Mouse (Mus musculus) neural tube, embryonic 13.5 days (tissue): ENCODE results near the gene AC131692.1. TPM values are rescaled to one million over a fixed set of nuclear protein-coding genes. Genes with fewer than 3 reads are reported as not detected.
A peak's percentile ranks its signal among the peaks of the same experiment; 100 is the strongest.

Experiments used
- ATAC-seq: fragments of 200-750 bp; cut with Nextera tagmentation; 2 replicates; pipeline ENCODE4 v1.8.0; 2017; ENCODE audit warnings: low read depth, mild to moderate bottlenecking, moderate TSS enrichment, moderate library complexity
- H3K27ac ChIP-seq: fragments of 300-500 bp; sonication (generic); replicated peaks from 2 replicates; pipeline ENCODE4 v1.5.1; 2015; ENCODE audit warnings: moderate library complexity, mild to moderate bottlenecking, inconsistent platforms
- H3K27me3 ChIP-seq: fragments of 300-500 bp; sonication (generic); 2 replicates; pipeline ENCODE4 v1.6.1; 2015; ENCODE audit warnings: mild to moderate bottlenecking, inconsistent platforms
- H3K36me3 ChIP-seq: fragments of 300-500 bp; sonication (generic); 2 replicates; pipeline ENCODE4 v1.6.1; 2015; ENCODE audit warnings: mild to moderate bottlenecking, inconsistent platforms
- H3K4me1 ChIP-seq: fragments of 300-500 bp; sonication (generic); replicated peaks from 2 replicates; pipeline ENCODE4 v1.6.1; 2015; ENCODE audit warnings: inconsistent platforms
- H3K4me2 ChIP-seq: fragments of 300-500 bp; sonication (generic); 2 replicates; pipeline ENCODE4 v1.6.1; 2015; ENCODE audit warnings: inconsistent platforms, mild to moderate bottlenecking, moderate library complexity
- H3K4me3 ChIP-seq: fragments of 300-500 bp; sonication (generic); 2 replicates; pipeline ENCODE4 v1.5.1; 2015; ENCODE audit warnings: mild to moderate bottlenecking, inconsistent platforms
- H3K9ac ChIP-seq: fragments of 300-500 bp; sonication (generic); 2 replicates; pipeline ENCODE4 v1.6.1; 2015; ENCODE audit warnings: moderate library complexity, mild to moderate bottlenecking, inconsistent platforms
- H3K9me3 ChIP-seq: fragments of 300-500 bp; sonication (generic); 2 replicates; pipeline ENCODE4 v1.6.1; 2016; ENCODE audit warnings: inconsistent platforms
- WGBS: fragments of 180-500 bp; shearing (Covaris S2); methylation state at CpG from one replicate; pipeline ENCODE4 v1.1.7; 2015; 5-methylcytosine and 5-hydroxymethylcytosine counted together
- polyA plus RNA-seq: library from polyadenylated mRNA; unstranded; fragments of >200 nt; fragmentation: Nextera tagmentation; extraction: Ambion mirVana; gene quantifications from 2 replicates; pipeline ENCODE4 v1.2.1, GENCODE M21; 2015

The AC131692.1 gene
- polyA plus RNA-seq, 1 experiment from 2014 or later, result not detected

DNA sequence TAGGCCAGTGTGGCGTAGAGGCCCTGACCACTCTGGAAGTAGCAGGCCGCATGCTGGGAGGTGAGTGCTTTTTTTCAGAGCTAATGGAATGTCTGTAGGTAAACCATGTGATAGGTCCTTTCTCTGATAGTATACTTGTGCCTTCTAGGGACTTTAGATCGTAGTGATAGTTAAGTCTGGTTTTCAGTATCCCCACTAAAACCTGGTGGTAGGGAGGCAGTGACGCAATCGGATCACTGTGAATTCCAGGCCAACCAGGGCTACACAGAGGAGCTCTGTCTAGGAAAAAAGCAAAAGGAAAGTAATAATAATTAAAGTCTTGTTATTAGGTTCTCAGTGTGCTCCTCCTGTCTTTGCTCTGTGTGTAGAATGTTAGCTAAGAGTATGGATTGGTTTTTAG lies 35.7 kb upstream of the AC131692.1 start:
- H3K9ac ChIP-seq, result peak overlapping the region; percentile 96
- H3K4me1 ChIP-seq, result peaks cover 47% of the 10 kb centered on the region
- H3K36me3 ChIP-seq, result peaks cover 43% of the 10 kb centered on the region
- WGBS, result 32% methylated on average over 5 of the region's 5 CpGs
- H3K27ac ChIP-seq, result peak overlapping the region; percentile 87; the same call in 1 of the 2 replicates
- H3K9me3 ChIP-seq, result no peaks in the 10 kb centered on the region
- no peaks in the 10 kb centered on the region for H3K27me3 ChIP-seq
- peak overlapping the region; percentile 86 for H3K4me2 ChIP-seq
- no peak for ATAC-seq
- H3K4me3 ChIP-seq, result peak overlapping the region; percentile 92

DNA sequence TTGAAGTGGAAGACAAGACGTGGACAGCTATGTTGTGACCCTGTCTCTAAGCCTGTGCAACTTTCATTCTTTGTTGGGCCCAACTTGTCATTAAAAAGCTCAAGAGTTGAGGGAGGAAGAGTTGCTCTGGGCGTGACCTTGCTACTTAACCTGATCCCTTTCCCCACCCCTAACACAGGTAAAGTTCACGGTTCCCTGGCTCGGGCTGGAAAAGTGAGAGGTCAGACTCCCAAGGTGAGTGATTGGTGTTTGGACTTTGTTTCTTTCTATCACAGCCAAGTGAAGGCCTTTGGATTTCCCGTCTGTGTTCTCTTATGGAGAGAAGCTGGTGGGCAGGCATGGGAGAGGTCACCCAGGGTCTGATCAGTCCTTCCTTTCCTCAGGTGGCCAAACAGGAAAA lies 35.3 kb upstream of the AC131692.1 start:
- peaks cover 50% of the 10 kb centered on the region for H3K4me1 ChIP-seq

DNA sequence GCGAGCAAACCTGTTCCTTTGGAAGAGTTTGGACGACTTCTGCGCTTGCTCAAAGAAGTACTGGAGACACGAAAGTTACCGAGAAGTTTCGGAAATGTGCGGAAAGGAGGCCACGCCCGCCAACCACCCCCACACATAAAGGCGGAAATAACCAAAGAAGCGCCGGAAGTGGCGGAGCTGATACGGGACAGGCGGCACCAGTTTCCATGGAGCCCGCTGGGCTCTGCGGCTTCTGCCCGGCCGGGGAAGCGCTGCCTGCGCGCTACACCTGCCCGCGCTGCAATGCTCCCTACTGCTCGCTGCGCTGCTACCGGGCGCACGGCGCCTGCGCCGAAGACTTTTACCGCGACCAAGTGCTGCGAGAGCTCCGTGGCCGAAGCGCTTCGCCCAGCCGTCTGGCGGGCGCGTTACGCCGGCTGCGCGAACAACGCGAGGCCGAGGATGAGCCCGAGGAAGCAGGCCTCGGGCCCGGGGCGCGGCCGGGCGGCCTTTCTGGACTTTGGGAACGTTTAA lies 33.1 kb upstream of the AC131692.1 start, which contains the start of gene Znhit2:
Gene Znhit2, plus strand, starts transcription at position 172 of the 513 bp plus-strand sequence.
- peak within 1 kb of the TSS; percentile 100 for H3K4me2 ChIP-seq
- peaks cover 55% of the 10 kb centered on the region for H3K4me1 ChIP-seq
- peak within 1 kb of the TSS; percentile 97 for H3K9ac ChIP-seq
- H3K9me3 ChIP-seq, result no peaks in the 10 kb centered on the region
- peak within 1 kb of the TSS; percentile 88 for H3K4me3 ChIP-seq
- H3K27ac ChIP-seq, result peak within 1 kb of the TSS; percentile 94
- WGBS, result under 1% methylated on average over 58 of the region's 58 CpGs
- ATAC-seq, result peak; percentile 70
- H3K27me3 ChIP-seq, result no peaks in the 10 kb centered on the region
- H3K36me3 ChIP-seq, result peaks cover 19% of the 10 kb centered on the region

More for the DNA sequence above, 35.3 kb upstream of the AC131692.1 start:
- H3K36me3 ChIP-seq, result peaks cover 39% of the 10 kb centered on the region
- no peaks in the 10 kb centered on the region for H3K27me3 ChIP-seq
- peak overlapping the region; percentile 92 for H3K4me3 ChIP-seq
- H3K27ac ChIP-seq, result no peak overlapping the region
- whole genome bisulfite sequencing, result 87% methylated on average over 5 of the region's 5 CpGs
- peak overlapping the region; percentile 86 for H3K4me2 ChIP-seq
- no peak for ATAC-seq
- no peaks in the 10 kb centered on the region for H3K9me3 ChIP-seq
- H3K9ac ChIP-seq, result peak overlapping the region; percentile 96; the same call in 1 of the 2 replicates

DNA sequence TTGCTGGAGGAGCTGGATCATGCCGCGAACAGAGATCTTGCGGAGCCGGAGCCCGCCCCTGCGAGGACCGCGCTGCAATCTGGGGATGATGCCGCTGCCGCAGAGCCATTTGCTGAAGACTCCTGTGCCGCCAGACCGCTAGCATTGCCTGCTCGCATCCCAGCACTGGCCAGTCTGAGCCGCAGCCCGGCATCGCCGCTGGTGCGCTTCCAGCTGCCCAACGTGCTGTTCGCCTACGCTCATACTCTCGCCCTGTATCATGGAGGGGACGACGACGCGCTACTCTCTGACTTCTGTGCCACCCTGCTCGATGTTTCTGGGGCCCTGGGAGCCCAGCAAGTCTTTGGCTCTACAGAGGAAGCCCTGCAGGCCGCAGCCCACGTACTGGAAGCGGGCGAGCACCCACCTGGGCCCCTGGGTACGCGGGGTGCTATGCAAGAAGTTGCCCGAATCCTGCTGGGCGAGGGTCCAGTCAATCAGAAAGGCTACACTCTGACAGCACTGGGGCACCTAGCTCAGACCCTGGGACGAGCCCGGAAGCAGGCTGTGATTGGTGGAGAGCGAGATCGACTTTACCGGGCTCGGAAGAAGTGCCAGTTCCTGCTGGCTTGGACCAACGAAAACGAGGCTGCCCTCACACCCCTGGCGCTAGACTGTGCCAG lies 32.4 kb upstream of the AC131692.1 start:
- Histone ChIP-seq H3K9ac (peak overlapping the region; percentile 97), H3K27me3 (no peaks in the 10 kb centered on the region), H3K36me3 (peaks cover 19% of the 10 kb centered on the region), H3K9me3 (no peaks in the 10 kb centered on the region), H3K4me2 (peak overlapping the region; percentile 100), H3K27ac (peak overlapping the region; percentile 94), H3K4me3 (peak overlapping the region; percentile 88), H3K4me1 (peaks cover 55% of the 10 kb centered on the region)
- ATAC-seq, result peak; percentile 2; the same call in 1 of the 2 replicates
- 2% methylated on average over 44 of the region's 44 CpGs for WGBS

DNA sequence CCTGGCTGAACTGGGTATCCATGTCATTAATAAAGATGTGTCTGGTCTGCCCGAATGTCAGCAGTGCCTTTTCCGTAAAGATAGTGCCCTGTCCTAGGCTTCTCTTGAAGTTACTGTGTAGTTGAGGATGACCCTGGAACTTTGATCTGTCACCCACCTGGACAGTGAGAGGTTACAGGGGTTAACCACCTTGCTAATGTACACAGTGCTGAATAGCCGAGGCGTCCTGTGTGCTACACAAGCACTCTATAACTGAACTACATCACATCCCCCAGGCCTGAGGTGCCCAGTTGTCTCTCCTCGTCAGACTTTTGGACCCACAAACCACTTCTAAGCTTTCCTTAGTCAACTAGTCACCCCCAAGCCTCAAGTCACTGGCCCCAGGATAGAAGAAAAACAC lies 31.8 kb upstream of the AC131692.1 start:
- Histone ChIP-seq H3K4me3 (peak overlapping the region; percentile 88), H3K27ac (peak overlapping the region; percentile 94; the same call in 1 of the 2 replicates), H3K9me3 (no peaks in the 10 kb centered on the region), H3K9ac (peak overlapping the region; percentile 97), H3K36me3 (peaks cover 19% of the 10 kb centered on the region), H3K4me2 (peak overlapping the region; percentile 100), H3K27me3 (no peaks in the 10 kb centered on the region), H3K4me1 (peaks cover 58% of the 10 kb centered on the region)
- WGBS, result 69% methylated on average over 5 of the region's 5 CpGs
- ATAC-seq, result no peak

DNA sequence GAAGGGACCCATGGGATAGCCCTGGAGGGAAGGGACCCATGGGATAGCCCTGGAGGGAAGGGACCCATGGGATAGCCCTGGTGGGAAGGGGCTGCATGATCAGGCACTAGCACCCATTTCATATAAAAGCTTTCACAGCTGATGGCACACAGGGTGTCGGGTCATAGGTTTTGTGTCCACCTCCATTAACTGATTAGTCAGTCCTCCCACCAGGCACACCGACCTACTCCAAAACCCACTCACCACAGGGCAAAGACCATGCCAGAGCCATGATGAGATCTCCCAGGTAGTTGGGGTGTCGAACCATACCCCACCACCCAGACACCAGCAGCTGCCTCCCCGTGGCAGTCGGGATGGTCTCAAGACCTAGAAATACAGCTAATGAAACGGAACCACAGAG lies 31.1 kb upstream of the AC131692.1 start:
- Histone ChIP-seq H3K9ac (peak overlapping the region; percentile 97), H3K9me3 (no peaks in the 10 kb centered on the region), H3K27ac (no peak overlapping the region), H3K36me3 (peaks cover 19% of the 10 kb centered on the region), H3K4me1 (peaks cover 63% of the 10 kb centered on the region), H3K4me3 (0 out of 2 replicates have a peak overlapping the region, but pooled peaks have one; percentile 88), H3K4me2 (peak overlapping the region; percentile 100), H3K27me3 (no peaks in the 10 kb centered on the region)
- no peak for ATAC-seq
- 93% methylated on average over 6 of the region's 6 CpGs for WGBS

DNA sequence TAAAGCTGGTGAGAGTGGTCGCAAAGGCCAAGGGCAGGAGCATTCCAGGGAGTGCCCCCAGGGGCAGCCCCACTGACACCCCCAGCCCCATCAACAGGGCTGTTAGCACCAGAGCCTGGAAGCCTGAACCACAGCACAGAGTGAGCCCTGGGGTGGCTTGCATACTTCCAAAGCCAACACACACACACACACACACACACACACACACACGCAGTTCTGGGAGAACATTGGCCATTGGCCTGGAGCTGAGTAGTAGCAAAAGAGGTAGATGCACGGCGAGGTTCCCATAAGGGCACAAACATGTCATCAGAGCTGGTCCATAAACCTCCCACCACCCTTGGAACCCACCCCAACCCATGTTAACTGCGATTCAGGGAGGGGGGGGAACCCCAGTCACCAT lies 27.6 kb upstream of the AC131692.1 start:
- no peaks in the 10 kb centered on the region for H3K9me3 ChIP-seq
- no peaks in the 10 kb centered on the region for H3K27me3 ChIP-seq
- H3K4me1 ChIP-seq, result peaks cover 50% of the 10 kb centered on the region
- peak overlapping the region; percentile 95 for H3K27ac ChIP-seq
- H3K4me2 ChIP-seq, result peak overlapping the region; percentile 95
- peak overlapping the region; percentile 86 for H3K9ac ChIP-seq
- H3K36me3 ChIP-seq, result peaks cover 34% of the 10 kb centered on the region
- peak overlapping the region; percentile 59 for H3K4me3 ChIP-seq
- ATAC-seq, result peak; percentile 8; the same call in 1 of the 2 replicates
- 26% methylated on average over 5 of the region's 5 CpGs for WGBS

DNA sequence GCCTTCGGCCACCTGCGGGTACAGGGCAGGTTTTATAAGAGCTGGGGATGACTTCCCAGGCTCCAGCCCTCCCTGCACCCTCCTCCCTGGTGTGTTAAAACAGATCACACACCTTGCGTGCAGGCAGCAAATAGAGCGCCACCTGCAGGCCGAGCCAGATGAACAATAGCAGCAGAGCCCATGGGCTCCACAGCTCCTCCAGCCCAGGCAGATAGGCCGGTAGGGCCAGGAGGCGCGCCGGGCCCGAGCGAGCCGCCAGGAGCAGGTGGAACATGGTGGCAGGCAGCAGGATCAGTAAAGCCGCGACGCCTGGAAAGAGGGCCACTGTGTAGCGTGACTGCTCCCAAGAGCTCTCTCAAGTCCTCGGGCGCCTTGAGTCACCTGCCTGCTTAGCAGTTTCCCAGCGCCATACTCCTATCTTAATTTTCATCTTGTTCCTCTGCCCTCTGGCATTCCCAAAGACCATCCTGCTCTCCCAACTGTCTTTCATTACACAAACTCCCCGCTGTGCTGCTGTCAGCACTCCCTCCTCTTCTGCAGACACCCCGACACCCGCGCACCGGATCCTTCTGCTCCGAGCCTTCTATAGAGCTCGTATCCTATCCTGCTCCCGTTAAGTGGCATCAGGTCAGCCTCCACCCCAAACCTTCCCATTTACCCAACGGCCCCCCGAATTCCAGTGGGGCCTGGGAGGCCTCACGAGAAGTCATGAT lies 27.1 kb upstream of the AC131692.1 start:
- Histone ChIP-seq H3K36me3 (peaks cover 35% of the 10 kb centered on the region), H3K9me3 (no peaks in the 10 kb centered on the region), H3K27me3 (no peaks in the 10 kb centered on the region), H3K4me3 (peak overlapping the region; percentile 59), H3K4me1 (peaks cover 44% of the 10 kb centered on the region), H3K4me2 (peak overlapping the region; percentile 95), H3K27ac (peak overlapping the region; percentile 95), H3K9ac (peak overlapping the region; percentile 86)
- ATAC-seq, result peak; percentile 82
- WGBS, result under 1% methylated on average over 30 of the region's 30 CpGs

DNA sequence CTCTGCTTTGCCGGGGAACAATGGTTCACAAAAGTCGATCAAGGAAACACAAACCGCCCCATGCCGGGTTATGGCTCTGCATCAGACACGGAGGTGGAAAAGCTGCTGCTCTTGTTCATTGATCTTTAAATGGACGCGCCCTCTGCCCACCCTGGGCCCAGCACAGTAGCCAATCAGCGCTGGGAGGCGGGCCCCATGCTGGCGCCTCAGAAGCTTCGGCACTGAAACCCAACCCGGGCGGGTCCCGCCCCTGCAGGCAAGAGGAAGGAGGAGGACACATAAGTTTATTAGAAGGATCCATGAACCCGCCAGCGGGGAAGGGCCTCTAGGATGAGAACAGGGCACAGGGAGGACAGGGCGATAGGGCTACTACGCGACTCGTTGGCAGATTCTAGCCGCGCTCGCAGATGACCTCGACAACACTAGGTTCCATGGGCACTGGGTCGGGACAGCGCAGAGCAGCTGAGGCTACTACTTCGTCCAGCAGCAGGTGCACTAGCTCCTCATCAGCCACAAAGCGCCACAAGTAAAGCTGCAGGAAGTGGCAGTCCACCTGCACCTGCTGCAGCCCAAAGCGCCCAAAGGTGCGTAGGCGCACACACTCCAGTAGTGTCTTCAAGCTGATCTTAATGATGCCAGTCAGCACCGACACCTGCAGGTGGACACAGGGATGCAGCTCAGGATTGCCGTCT lies 26.3 kb upstream of the AC131692.1 start, which contains the start of gene Tm7sf2:
Gene Tm7sf2, minus strand, starts transcription at position 650 of the 692 bp plus-strand sequence.
- WGBS, result 9% methylated on average over 33 of the region's 33 CpGs
- Histone ChIP-seq H3K27ac (peak within 1 kb of the TSS; percentile 95), H3K27me3 (no peaks in the 10 kb centered on the region), H3K9me3 (no peaks in the 10 kb centered on the region), H3K4me1 (peaks cover 37% of the 10 kb centered on the region), H3K4me2 (peak within 1 kb of the TSS; percentile 95), H3K4me3 (peak within 1 kb of the TSS; percentile 59), H3K36me3 (peaks cover 40% of the 10 kb centered on the region), H3K9ac (peak within 1 kb of the TSS; percentile 86)
- ATAC-seq, result peak; percentile 94

DNA sequence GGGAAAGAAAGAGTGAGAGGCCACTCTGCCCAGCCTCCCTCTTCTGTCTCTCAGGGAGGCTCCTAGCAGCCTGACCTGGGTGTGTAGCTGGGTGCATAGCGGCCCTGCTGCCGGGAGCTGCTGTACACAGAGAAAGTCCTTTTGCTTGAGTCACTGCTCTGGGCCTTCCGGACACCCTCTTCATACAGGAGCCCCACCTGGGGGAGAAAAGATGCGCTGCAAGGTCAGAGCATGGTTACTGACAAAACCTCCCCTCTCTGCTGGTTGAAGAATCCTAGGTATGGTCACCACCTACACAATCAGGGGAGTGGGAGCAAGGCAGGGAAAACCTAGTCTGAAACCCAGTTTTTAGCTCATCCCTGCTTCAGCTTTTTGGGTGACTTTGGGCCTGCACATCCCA lies 25.3 kb upstream of the AC131692.1 start:
- H3K36me3 ChIP-seq, result peaks cover 45% of the 10 kb centered on the region

DNA sequence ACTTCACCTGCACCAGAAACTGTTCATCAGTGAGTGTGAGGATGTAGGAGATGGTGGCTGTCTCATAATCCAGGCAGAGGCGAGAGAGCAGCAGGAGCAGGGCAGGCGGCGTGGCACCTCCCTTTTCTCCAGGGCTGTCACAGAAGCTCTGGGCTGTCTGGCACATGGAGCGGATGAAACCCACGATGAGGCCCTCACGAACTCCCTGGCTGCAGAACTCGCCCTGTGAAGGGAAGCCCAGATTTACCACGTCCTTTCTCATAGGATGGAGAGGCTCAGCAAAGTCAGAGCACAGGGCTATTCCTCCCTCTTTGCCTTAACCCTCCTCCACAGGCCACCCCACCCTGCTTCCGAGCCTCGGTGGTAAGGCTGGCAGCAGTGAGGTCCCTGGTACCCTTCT lies 24.4 kb upstream of the AC131692.1 start:
- peaks cover 51% of the 10 kb centered on the region for H3K36me3 ChIP-seq
- ATAC-seq, result no peak
- H3K4me1 ChIP-seq, result peaks cover 28% of the 10 kb centered on the region
- 94% methylated on average over 10 of the region's 10 CpGs for WGBS
- no peak overlapping the region for H3K27ac ChIP-seq
- no peak overlapping the region for H3K9ac ChIP-seq
- H3K4me2 ChIP-seq, result no peak overlapping the region
- no peak overlapping the region for H3K4me3 ChIP-seq
- H3K9me3 ChIP-seq, result no peaks in the 10 kb centered on the region
- H3K27me3 ChIP-seq, result no peaks in the 10 kb centered on the region

More for the DNA sequence above, 25.3 kb upstream of the AC131692.1 start:
- no peak for ATAC-seq
- Histone ChIP-seq H3K9me3 (no peaks in the 10 kb centered on the region), H3K4me1 (peaks cover 28% of the 10 kb centered on the region), H3K27me3 (no peaks in the 10 kb centered on the region), H3K27ac (no peak overlapping the region), H3K4me3 (no peak overlapping the region), H3K9ac (no peak overlapping the region), H3K4me2 (no peak overlapping the region)
- WGBS, result 81% methylated on average over 4 of the region's 4 CpGs
